Mouse (Mus musculus) thymus, postnatal 14 days (tissue): ENCODE data around the gene Styx.
"Not testable (repeated sequence)": the region's sequence is repeated elsewhere in the genome, so short reads cannot be mapped to it uniquely, and the experiment has no call there.

ENCODE experiments used
- DNase-seq: peaks from one replicate; pipeline ENCODE4 v3.0.0; 2021

Styx gene

DNA sequence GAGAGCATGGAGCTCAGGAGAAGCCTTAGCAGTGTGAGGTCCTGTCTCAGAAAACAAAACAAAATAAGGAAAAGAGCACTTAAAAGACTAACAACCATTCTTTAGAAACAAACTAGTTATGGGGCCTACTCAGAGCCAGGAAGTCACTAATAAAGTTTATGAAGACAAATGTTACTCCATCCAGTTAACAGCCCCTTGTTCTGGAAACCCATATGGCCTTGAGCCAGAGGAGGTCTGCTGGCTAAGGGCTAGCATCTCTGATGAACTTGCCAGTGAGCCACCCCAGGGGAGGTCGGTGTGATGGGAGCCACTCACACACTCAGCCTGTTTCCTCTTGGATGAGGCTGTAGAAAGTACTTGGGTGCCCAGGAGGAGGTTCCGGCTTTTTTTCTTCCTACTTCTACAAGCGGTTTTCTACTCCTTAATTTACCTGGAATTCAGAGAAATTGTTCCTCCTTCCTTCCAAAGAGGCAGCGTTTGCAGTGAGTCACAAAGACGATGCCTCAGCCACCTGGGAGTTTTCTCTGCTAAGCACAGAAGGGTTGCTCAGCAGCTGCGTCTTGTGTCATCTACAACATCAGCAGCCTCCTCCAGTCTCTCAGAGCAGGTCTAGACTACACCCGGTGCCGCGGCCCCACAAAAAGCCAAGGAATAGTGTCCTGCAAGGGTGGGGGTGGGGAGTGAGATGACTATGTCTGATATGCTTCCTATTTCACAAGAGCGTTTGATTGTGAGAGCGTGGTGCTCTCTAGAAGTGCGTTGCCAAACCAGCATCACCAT, 92.1 kb downstream of the Styx start:
- no peak for DNase-seq

DNA sequence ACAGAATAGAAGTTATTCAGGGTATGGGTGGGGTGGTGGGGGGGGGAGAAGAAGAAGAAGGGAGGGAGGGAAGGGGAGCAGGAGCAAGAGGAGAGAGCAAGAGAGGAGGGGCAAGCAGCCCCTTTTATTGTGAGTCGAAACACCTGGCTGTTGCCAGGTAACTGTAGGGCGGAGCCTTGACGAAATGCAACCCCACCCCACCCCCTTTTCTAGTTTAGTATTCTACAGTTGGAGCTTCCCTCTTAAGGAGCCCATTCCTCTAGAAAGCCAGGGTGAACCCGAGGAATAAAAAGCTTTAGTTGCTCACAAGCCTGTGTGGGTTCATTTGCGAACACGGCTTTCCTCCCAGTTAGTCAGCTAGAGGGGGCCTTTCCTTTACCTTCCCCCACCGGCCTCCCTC, 94.0 kb downstream of the Styx start:
- DNase-seq, result no peak

DNA sequence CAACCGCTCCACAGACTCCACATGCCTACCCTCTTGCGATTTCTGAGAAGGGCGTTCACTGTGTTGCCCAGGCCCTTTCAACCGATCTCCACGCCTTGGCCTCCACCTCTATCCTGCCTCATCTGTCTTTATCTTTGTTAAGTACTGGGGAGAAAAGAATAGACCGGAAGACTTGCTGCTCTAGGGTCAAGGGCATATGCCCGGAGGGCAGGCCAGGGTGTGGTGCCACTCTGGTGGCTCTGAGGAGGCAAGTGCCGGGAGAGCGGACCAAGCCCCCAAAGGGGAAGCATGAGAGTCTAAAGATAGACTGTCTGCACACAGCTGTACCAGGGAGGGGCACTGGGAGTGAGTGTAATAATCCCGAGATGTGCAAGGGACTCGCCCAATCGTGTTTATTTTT, 94.6 kb downstream of the Styx start:
- DNase-seq, result no peak

DNA sequence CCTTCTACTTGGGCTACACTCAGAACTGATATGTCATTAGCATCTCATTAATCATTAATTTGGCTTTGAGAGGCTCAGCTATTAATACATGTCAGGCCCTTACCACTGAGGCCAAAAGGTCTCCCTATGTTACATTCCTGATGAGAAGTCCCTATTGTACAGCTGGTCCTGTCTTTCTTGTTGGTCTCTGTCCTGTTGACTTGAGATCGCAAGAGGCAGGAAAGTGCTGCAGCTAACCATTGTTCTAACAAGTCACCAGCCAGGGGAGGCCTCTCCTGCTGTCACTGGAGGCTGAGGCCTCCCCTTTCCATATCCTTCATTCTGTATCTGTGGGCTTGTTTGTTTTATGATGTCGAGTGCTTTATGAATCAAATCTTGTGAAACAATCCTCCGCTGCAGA, 95.9 kb downstream of the Styx start:
- DNase-seq, result no peak

DNA sequence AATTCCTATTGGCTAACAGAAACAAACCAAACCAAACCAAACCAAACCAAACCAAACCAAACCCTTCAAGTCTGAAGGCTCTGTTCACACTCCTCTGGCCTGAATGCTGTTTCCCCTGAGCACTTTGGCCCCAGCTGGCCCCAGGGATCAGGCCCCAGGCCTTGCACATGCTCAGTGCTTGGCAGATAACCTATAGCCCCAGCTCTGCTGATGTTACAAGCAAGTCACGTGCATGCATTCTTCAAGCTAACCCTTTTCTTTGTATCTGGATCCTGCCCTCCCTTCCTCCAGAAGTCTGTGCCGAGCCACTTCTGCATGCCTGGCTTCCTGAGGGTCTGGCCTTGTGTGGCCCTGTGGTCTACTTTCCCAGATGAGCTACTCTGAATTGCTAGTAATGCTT, 100.2 kb downstream of the Styx start:
- DNase-seq, result no peak

DNA sequence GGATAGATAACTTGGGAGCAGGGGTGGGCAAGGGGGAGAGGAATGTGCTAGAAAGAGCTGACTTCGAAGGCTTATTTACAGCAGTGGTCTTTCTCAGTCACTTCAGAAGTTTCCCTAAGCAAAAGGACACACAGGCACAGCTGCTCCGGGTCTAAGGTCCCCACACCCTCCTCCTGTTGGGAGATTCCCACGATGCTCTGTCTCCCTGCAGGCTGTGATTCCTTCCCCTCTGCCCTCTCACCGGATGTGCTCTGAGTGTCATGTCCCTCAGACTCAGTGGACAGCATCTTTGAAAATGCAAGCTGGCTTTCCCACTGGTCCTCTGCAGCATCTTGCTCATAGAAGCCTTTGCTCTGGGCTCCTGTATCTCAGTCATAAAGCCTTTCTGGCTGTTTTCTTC, 101.3 kb downstream of the Styx start:
- no peak for DNase-seq

DNA sequence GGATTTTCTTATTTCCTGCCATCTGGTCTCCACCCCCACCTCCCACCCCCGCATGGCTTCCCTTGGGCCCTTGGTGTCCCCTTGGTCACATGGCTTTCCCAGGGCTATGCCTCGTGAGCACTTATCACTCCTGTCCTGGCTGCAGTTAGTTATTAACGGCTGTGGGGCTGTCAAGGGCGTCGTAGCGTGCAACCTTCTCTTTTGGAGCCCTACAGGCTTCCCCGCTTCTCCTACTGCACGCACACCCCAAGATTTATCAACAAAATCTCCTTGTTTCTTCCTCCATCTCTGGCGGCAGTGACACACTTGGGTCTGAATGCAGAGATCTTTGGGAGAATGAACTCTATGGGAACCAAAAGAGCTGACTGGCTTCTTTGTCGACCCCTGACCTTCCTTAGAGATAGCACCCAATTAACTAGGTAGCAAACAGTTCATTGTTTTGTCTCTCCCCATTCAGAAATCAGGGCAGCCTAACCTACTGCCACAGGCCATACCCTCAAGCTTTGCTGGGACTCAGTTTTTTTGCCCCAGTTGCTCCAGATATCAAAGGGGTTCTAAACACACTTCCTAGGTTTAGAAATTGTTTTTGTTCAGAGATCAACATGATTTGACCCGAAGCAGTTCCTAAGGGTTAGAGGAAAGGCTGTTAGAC, 102.1 kb downstream of the Styx start:
- no peak for DNase-seq

DNA sequence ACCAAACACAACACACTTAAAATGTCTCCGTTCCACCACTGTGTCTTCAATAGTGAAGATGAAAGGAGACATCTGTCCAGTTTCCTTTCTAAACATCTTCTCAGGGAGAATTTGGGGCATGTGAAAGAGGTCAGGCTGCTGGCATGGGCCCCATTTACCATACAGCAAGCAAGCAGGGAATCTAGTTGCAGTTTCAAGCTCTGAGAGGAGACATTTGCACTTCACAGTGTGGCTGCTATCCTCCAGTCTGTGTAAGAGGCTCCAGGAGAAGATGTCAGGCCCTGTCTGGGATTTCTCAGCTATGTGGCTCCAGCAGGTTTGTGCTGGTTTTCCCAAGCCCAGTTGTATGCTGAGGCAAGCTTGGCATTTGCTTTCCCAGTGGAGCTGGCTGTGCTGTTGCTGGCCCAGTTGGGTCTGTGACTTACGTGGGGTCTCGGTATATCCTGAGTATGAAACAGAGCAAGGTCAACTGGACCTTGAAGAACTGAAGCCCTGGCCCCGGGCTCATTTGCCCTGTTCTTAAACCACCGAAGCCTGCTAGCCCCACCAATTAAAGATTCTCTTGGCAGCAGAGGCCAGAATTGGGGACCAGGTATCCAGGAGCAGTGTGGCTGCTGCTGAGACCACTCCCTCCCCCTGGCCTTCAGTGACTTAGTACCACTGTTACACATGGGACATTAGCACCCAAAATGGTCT, 102.8 kb downstream of the Styx start:
- DNase-seq, result no peak

DNA sequence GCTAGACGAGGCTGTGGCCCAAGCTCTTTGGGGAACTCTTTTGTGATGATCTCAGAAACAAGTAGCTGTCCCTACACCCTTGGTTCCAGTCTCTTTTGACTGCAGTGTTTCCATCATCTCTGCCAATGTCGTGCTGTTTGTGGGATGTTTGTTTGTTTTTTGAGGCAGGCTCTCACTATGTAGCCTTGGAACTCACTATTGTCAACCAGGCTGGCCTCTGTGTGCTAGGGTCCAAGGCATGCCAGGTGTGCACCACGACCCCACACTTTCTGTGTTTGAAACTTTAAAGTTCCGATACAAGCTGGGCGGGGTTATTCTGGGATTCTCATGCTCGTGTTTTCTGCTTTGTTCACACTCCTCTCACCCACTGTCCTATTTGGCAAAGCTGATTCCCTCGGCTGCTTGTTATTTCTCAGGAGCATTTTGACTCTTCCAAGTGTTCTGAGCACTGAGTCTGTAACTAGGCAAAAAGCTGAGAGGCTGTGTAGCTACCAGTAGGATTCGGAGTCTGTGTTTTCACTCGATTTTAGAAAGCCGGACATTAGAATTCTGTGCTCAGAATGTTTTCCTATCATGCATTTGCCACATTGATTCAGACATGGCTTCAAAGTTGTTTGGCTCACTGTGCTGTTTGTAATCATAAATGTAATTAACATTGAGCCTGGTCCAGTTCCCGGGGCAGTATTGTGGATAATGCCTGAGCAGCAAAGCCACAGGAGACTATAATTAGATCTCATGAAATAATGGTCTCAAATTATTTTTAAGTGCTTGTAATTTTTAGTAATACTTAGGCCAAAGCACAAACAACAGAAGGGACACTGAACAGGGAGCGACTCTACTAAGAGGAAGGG, 105.0 kb downstream of the Styx start:
- DNase-seq, result no peak

DNA sequence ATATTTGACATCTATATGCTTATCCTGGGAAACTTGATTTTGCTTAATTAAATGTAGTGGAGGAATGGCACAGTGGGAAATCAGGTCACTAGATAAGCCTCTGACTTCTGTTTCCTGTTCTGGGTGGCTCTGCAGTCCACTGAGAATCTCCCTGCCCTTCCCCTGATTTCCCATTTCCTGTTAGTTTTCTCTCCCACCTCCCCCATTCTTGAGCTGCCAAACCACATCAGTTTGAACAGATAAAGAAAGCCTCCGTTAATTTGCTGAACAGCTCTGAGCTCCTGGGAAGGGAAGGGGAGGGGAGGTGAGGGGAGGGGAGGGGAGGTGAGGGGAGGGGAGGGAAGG, 105.6 kb downstream of the Styx start:
- no peak for DNase-seq

DNA sequence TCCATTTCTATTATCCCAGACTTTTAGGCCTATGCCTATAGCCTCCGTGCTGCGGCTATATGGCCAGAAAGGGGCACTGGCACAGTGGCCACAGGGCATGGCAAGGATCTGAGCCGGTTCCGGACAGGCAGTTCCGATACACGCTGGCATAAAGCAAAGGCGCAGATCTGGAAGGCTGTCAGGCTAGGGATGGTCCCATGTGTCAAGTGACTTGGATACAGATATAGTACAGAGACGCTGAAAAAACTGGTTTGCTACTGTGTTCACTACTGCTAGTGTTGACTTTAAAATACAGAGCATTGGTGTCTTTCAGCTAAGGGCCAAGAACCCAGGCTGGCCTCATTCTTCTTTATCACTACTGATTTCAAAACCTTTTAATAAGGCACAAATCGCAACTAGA, 106.1 kb downstream of the Styx start:
- no peak for DNase-seq

DNA sequence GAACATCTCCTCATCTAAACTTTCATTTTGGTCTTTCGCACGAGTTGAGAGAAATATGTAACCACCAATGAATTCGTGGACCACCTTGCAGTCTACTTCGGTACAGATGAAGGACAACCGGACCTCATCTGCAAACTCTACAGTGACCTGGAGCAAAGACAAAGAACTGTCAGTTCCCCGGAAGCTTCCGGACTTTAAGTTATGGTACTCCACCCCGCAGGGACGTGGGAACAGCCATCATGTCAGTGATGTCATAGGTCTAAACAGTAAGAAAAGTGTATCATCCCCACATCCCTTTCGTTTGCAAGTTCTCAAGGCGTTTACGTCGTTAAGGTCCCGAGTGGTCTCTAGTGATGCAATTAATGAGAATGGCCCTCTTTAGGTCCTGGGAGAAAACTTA, 109.0 kb downstream of the Styx start:
- no peak for DNase-seq

DNA sequence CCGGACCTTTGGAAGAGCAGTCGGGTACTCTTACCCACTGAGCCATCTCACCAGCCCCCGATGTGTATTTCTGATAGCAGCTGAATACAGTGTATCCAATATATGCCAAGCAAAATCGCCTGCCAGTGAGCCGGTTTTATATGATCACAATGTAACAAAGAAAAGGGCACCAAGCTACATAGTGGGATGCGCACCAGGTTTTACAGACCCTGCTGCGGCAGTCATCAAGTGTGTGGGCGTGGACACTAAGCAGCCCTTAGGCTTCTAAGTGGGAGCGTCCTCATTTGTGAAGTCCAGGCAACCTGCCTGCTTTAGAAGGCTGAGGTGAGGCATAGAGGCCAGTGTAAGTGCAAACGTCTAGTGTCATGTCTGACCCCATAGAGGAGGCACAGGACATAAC, 109.6 kb downstream of the Styx start:
- no peak for DNase-seq

DNA sequence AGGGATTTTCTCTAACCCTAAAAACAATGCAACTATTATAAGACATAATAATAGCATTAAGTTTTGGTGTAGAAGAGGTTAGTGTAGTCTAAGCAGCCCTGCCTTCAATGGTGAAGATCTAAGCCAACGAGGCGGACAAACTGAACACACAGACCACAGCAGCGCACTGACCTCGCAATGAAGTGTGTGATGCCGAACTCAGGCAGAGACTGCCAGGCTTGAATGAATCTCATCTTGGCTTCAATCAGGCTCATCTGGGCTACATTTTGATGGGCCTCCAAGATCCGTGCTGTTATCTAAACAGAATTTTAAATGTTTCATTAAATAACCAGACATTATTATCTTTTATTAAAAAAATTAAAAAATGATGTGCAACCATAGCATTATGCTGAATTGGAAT, 111.1 kb downstream of the Styx start:
- DNase-seq, result no peak

DNA sequence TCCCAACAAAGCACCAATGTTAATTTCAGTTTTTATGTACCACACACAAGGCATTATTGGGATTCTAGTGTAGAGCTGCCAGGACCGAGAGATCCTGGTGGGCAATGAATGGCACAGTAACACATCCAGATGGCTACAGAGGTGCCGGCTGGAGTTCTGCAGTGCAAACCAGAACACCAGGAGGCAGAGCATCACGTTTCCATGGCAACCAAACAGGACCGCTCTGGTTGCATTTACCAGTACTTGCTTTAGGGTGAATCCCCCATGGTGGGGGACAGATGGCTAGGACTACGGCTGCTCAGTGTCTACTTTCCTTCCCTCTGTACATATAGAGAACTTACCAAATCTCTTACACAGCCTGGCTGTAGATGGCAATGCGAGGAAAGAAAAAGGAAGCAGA, 111.5 kb downstream of the Styx start:
- DNase-seq, result no peak

DNA sequence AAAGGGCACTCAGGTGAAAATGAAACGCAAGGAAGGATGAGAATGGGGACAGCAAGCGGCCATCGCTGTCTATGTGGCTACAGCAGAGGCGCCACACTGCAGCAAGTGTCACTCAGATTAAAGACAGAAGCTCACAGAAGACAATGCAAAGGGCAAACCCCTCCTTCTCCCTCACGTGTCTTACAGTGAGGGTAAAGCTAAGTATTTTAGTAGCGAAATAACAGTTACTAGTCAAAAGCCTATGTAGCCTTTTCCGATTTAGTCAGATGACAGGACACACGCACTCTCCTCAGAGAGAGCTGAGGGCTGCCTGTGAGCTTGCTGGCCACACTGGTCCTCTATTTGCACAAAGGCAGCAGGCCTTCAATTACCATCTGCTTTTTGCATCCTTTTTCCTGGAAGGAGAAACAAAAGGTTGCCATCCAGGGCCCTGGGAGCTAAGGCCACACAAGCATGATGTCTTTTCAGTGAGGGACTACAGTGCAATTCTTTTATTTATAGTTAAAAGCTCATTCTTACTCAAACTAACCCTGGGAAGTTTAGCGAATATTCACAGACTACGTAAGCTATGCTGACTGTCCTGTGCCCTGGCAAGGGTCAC, 112.1 kb downstream of the Styx start:
- no peak for DNase-seq

DNA sequence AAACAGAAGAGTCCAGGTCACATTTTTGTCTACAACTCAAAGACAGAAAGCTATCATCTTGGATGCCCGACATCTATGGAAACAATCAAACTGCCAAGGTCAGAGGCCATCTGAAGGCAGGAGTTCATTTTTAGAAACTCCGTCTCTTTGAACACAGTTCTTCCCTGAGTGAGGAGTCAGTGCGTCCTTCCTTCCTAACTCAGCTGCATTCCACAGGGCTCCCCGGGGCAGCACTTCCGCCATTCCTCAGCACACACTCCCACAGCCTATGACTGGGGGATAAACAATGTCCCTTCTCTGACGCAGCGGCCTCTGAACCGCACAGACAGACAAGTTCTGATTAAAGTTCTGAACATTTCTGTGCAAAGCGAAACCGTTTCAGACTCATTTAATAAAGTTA, 112.7 kb downstream of the Styx start:
- DNase-seq, result no peak

DNA sequence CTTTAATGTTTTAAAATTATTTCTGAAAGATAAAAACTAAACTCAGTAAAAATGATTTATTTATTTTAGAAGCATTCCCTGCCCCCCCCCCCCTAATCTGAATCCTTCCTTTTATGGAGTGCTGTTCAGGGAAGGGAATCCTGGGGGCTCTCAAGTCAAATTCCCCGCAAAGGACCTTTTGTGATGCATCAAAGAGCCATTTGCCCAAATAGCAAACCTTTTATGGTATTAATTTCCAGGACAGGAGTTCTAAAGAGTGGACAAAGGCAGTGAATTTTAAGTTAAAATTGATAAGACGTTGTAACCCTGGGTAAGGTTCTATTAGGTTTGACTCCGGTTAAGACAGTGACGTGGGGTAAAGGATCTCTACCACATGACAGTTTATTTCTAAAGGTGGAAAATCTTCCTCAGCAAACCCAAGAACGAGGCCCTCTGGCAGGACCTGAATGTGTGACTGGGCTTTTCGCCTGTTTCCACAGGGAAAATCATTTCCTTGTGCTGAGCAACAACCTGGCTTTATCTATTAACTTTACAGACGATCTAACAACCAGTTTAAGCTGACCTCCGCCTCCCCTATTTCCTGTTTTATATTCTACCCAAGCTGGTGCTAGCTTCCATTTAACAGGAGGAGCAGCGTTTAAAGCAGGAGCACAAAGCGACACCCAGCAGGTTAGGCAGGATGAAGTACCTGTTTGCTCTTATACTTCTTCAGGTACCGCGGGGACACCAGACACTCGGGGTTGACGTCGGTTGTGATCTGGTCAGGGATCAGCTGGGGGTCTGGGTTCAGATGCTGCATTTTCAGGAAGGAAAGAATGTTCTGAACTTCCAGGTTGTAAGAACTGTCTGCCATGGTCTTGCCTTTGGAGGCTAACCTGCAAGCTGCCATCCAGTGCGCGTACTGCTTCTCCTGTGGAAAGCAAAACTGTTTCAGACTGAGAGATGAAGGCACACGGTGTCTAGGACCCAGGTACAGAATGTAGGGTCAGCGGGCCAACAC, 113.4 kb downstream of the Styx start:
- DNase-seq, result no peak

DNA sequence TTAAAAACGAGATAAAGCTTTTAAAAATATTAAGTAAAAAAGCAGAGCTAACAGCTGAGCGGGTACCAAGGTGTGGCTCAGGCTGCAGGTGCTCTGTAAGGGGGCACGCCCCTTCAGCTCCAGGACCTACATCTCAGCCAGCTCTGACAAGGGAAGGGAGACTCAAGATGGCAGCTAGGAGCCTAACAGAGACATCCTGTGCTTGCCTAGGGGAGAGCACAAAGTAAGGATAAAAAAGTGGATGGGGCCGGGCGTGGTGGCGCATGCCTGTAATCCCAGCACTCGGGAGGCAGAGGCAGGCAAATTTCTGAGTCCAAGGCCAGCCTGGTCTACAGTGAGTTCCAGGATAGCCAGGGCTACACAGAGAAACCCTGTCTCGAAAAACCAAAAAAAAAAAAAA, 115.5 kb downstream of the Styx start:
- DNase-seq, result not testable (repeated sequence)

DNA sequence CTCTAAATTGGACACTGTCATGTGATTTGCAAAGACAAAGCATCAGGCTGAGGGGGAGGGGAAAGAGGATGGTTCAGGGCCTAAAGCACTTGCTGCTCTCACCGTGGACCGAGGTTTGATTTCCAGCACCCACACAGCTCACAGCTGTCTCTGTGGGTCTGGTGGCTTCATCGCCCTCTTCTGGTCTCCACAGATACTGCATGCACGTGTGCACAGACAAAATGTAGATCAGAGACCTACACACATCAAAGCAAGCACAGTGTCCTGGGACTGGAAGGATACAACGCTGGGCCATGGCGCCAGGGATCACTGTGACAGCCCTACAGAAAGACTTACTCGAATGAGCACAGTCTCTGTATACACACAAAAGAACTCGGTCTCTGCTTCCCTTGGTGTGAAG, 118.6 kb downstream of the Styx start:
- no peak for DNase-seq
